Mouse (Mus musculus): ENCODE results near the gene Pfdn6.
A peak's percentile ranks its signal among the peaks of the same experiment; 100 is the strongest.

GRCm38 (mm10) chr17:33978631-33979031, 38.5 kb upstream of the Pfdn6 start:
- TF ChIP-seq CTCF (IDR thresholded peaks at IDR 0.05; ENCODE audit: insufficient read depth, low read depth, low read length): no peak
- peak; percentile 39 for TF ChIP-seq POLR2A (IDR thresholded peaks at IDR 0.05; ENCODE audit: insufficient read depth, low read depth, low read length)
